In the genomic region with DNA sequence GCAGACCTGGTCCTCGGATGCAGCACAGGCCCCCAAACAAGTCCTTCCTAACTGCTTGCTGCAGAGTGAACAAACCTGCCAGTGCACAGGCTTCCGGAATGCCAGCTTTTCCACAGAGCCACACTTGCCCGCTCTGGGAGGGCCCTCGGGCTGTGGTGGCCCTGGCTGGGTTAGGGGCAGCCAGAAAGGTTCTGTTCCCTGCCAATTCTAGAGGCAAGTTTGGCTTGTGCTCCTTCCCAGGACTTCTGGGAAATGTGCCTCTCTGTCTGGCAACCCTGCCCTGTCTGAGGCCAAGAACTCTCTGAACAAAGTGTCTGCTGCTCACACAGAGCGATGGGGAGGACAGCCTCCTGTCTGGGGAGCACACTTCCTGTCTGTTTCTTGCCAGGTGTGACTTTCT, we compare ENCODE assay signal across 10 mouse cellular contexts.
A peak's percentile ranks its signal among the peaks of the same experiment; 100 is the strongest.
DNase-seq lines count a peak whose midpoint lies in the region; ATAC-seq lines count a peak whose summit lies in the region.
"Had no signal": no experiment of that assay in that cellular context is flagged by ENCODE, and none has a peak within 500 bp of the region (broad histone marks: within the 10 kb centered on the region; RNA-seq: fewer than 3 reads in every experiment).

No protein-coding gene starts in this region.

- no peaks in the 10 kb centered on the region for H3K27me3 ChIP-seq in intestine, embryonic 15.5 days (replicated peaks)
- H3K27me3 ChIP-seq: limb, embryonic 12.5 days had no signal

- no peak overlapping the region for H3K4me2 ChIP-seq in intestine, embryonic 15.5 days (replicated peaks)
- H3K4me2 ChIP-seq: limb, embryonic 12.5 days had no signal

- 87% methylated on average over 5 of the region's 5 CpGs for WGBS in intestine, embryonic 15.5 days

- no peaks in the 10 kb centered on the region for H3K4me1 ChIP-seq in intestine, embryonic 15.5 days (replicated peaks)
- H3K4me1 ChIP-seq: limb, embryonic 12.5 days had no signal

- H3K27ac ChIP-seq in intestine, embryonic 15.5 days: no peak overlapping the region
- H3K27ac ChIP-seq: limb, embryonic 12.5 days had no signal

- no peaks in the 10 kb centered on the region for H3K36me3 ChIP-seq in intestine, embryonic 15.5 days
- H3K36me3 ChIP-seq: limb, embryonic 12.5 days had no signal

- no peak for ATAC-seq in CD4-positive, CD25-positive, alpha-beta regulatory T cell, adult 4 months
- ATAC-seq in intestine, embryonic 15.5 days: no peak

- H3K9ac ChIP-seq in intestine, embryonic 15.5 days: no peak overlapping the region
- H3K9ac ChIP-seq: limb, embryonic 12.5 days had no signal

- intact Hi-C loops in left cerebral cortex, postnatal 25 days (cut with DNase I): no loop called here

- H3K4me3 ChIP-seq in intestine, embryonic 15.5 days (replicated peaks): no peak overlapping the region
- H3K4me3 ChIP-seq: limb, embryonic 12.5 days; myocyte had no signal

- no peaks in the 10 kb centered on the region for H3K9me3 ChIP-seq in intestine, embryonic 15.5 days

- DNase-seq in cerebellum, postnatal 10 days: peak; percentile 78 to 88
- DNase-seq in cerebellum, adult 8-10 months: no peak
- DNase-seq in Muller cell, postnatal 12 days (ENCODE audit: inconsistent ontology term): peak; percentile 81
- DNase-seq in gastrocnemius, postnatal 10 days: peak; percentile 28
- peak; percentile 12 to 51 for DNase-seq in left cerebral cortex, postnatal 25 days (ENCODE audit: low spot score in 2 of 2)
- no peak for DNase-seq in retina, postnatal 1 day

Comparison
In these comparisons a context has a peak if more than half of its experiments do, and no peak if none do; other contexts are left out.
1. DNase-seq: peak in cerebellum, postnatal 10 days (2 of 2), Muller cell, postnatal 12 days (single experiment), gastrocnemius, postnatal 10 days (single experiment) and left cerebral cortex, postnatal 25 days (2 of 2); none in cerebellum, adult 8-10 months (single experiment) and retina, postnatal 1 day (single experiment).